Mouse (Mus musculus) gastrocnemius, postnatal 10 days (tissue): Measurements from ENCODE around the gene Fmn2. TPM values are rescaled to one million over a fixed set of nuclear protein-coding genes. Genes with fewer than 3 reads are reported as not detected.
A peak's percentile ranks its signal among the peaks of the same experiment; 100 is the strongest.

ENCODE experiments used
- DNase-seq: peaks from one replicate; pipeline ENCODE4 v3.0.0; 2021; ENCODE audit warnings: mixed read lengths
- total RNA-seq, 2 experiments: library from RNA; stranded (reverse); gene quantifications; 2 replicates each; pipeline ENCODE4 v1.2.3; 2021

Gene Fmn2
- total RNA-seq, 2 experiments from 2014 or later: 1.2 to 1.6 TPM

- DNase-seq: no peak
Observed at GRCm38 (mm10) chr1:174557211-174557610, 55.6 kb downstream of the Fmn2 start.

GRCm38 (mm10) chr1:174557841-174558240, 56.2 kb downstream of the Fmn2 start:
- no peak for DNase-seq

- no peak for DNase-seq
Observed at GRCm38 (mm10) chr1:174558488-174558887, 56.9 kb downstream of the Fmn2 start.

GRCm38 (mm10) chr1:174564561-174564960, 62.9 kb downstream of the Fmn2 start:
- no peak for DNase-seq

- no peak for DNase-seq
Observed at GRCm38 (mm10) chr1:174568609-174569008, 67.0 kb downstream of the Fmn2 start.

GRCm38 (mm10) chr1:174592420-174592980, 90.9 kb downstream of the Fmn2 start:
- no peak for DNase-seq

GRCm38 (mm10) chr1:174594989-174595388, 93.4 kb downstream of the Fmn2 start:
- DNase-seq: peak; percentile 61

- DNase-seq: no peak
Observed at GRCm38 (mm10) chr1:174597495-174597894, 95.9 kb downstream of the Fmn2 start.

- DNase-seq: no peak
Observed at GRCm38 (mm10) chr1:174598226-174598625, 96.6 kb downstream of the Fmn2 start.

- DNase-seq: no peak
Observed at GRCm38 (mm10) chr1:174600041-174600440, 98.4 kb downstream of the Fmn2 start.

- no peak for DNase-seq
Observed at GRCm38 (mm10) chr1:174600620-174601019, 99.0 kb downstream of the Fmn2 start.

- no peak for DNase-seq
Observed at GRCm38 (mm10) chr1:174617368-174617767, 115.7 kb downstream of the Fmn2 start.

GRCm38 (mm10) chr1:174621512-174621911, 119.9 kb downstream of the Fmn2 start:
- no peak for DNase-seq

- DNase-seq: no peak
Observed at GRCm38 (mm10) chr1:174623054-174623453, 121.4 kb downstream of the Fmn2 start.

GRCm38 (mm10) chr1:174630074-174630473, 128.4 kb downstream of the Fmn2 start:
- no peak for DNase-seq

- no peak for DNase-seq
Observed at GRCm38 (mm10) chr1:174636291-174636690, 134.7 kb downstream of the Fmn2 start.

- DNase-seq: no peak
Observed at GRCm38 (mm10) chr1:174637564-174638085, 136.0 kb downstream of the Fmn2 start.

- no peak for DNase-seq
Observed at GRCm38 (mm10) chr1:174640901-174641300, 139.3 kb downstream of the Fmn2 start.

- DNase-seq: no peak
Observed at GRCm38 (mm10) chr1:174643431-174644010, 141.9 kb downstream of the Fmn2 start.

GRCm38 (mm10) chr1:174649421-174649826, 147.8 kb downstream of the Fmn2 start:
- DNase-seq: no peak

- DNase-seq: no peak
Observed at GRCm38 (mm10) chr1:174654565-174654964, 152.9 kb downstream of the Fmn2 start.

GRCm38 (mm10) chr1:174655354-174655753, 153.7 kb downstream of the Fmn2 start:
- no peak for DNase-seq

- no peak for DNase-seq
Observed at GRCm38 (mm10) chr1:174656554-174656953, 154.9 kb downstream of the Fmn2 start.
